In genomic region chr14:52467395-52467794, GRCm38 (mm10) we compare ENCODE assay signal across 46 mouse cellular contexts. TPM values are rescaled to one million over a fixed set of nuclear protein-coding genes. Genes with fewer than 3 reads are reported as not detected.
"Had no signal": no experiment of that assay in that cellular context is flagged by ENCODE, and none has a peak within 500 bp of the region (broad histone marks: within the 10 kb centered on the region; RNA-seq: fewer than 3 reads in every experiment).

TSS of gene Olfr1508 (minus strand) at chr14:52467495.

- H3K4me1 ChIP-seq: limb, embryonic 12.5 days; limb, embryonic 13.5 days; limb, embryonic 15.5 days; liver, embryonic 12.5 days; liver, embryonic 13.5 days; liver, embryonic 15.5 days; lung, embryonic 15.5 days; megakaryocyte, embryonic 14.5 days; midbrain, embryonic 10.5 days; midbrain, embryonic 12.5 days; midbrain, embryonic 13.5 days; midbrain, embryonic 15.5 days; neural tube, embryonic 12.5 days; neural tube, embryonic 13.5 days had no signal

- H3K9me3 ChIP-seq: limb, embryonic 12.5 days; limb, embryonic 13.5 days; limb, embryonic 15.5 days; liver, embryonic 12.5 days; liver, embryonic 13.5 days; liver, embryonic 15.5 days; lung, embryonic 15.5 days; megakaryocyte, embryonic 14.5 days; midbrain, embryonic 10.5 days; midbrain, embryonic 12.5 days; midbrain, embryonic 13.5 days; midbrain, embryonic 15.5 days; neural tube, embryonic 12.5 days; neural tube, embryonic 13.5 days had no signal

- H3K9ac ChIP-seq: limb, embryonic 12.5 days; limb, embryonic 13.5 days; limb, embryonic 15.5 days; liver, embryonic 12.5 days; liver, embryonic 13.5 days; liver, embryonic 14.5 days; liver, embryonic 15.5 days; liver, postnatal 0 days; lung, embryonic 14.5 days; lung, embryonic 15.5 days; midbrain, embryonic 12.5 days; midbrain, embryonic 13.5 days; midbrain, embryonic 15.5 days; neural tube, embryonic 12.5 days; neural tube, embryonic 13.5 days had no signal

- H3K4me3 ChIP-seq: limb, embryonic 12.5 days; limb, embryonic 13.5 days; limb, embryonic 15.5 days; liver, embryonic 12.5 days; liver, embryonic 13.5 days; liver, embryonic 15.5 days; lung, embryonic 15.5 days; megakaryocyte, embryonic 14.5 days; midbrain, embryonic 10.5 days; midbrain, embryonic 12.5 days; midbrain, embryonic 13.5 days; midbrain, embryonic 15.5 days; myocyte; neural tube, embryonic 12.5 days; neural tube, embryonic 13.5 days had no signal

- ATAC-seq: liver, embryonic 12.5 days; liver, postnatal 0 days; lung, postnatal 0 days; midbrain, embryonic 13.5 days; midbrain, embryonic 15.5 days; midbrain, embryonic 16.5 days had no signal

- DNase-seq: left cerebral cortex, postnatal 4 days; liver; liver, embryonic 13.5 days; liver, postnatal 0 days; lung, adult 18-20 months; lung, adult 2 months; lung, embryonic 14.5 days; lung, postnatal 10 days; lung, postnatal 14 days; lung, postnatal 36 days; lung, postnatal 4 days; midbrain, embryonic 14.5 days had no signal

- H3K36me3 ChIP-seq: limb, embryonic 12.5 days; limb, embryonic 13.5 days; limb, embryonic 15.5 days; liver, embryonic 12.5 days; liver, embryonic 13.5 days; liver, embryonic 15.5 days; lung, embryonic 15.5 days; midbrain, embryonic 10.5 days; midbrain, embryonic 12.5 days; midbrain, embryonic 13.5 days; midbrain, embryonic 15.5 days; neural tube, embryonic 12.5 days; neural tube, embryonic 13.5 days had no signal

- H3K27ac ChIP-seq: limb, embryonic 12.5 days; limb, embryonic 13.5 days; limb, embryonic 15.5 days; liver, embryonic 12.5 days; liver, embryonic 13.5 days; liver, embryonic 14.5 days; liver, embryonic 15.5 days; lung, embryonic 15.5 days; macrophage; midbrain, embryonic 10.5 days; midbrain, embryonic 12.5 days; midbrain, embryonic 13.5 days; midbrain, embryonic 15.5 days; neural tube, embryonic 12.5 days; neural tube, embryonic 13.5 days had no signal

- H3K27me3 ChIP-seq: limb, embryonic 12.5 days; limb, embryonic 13.5 days; limb, embryonic 15.5 days; liver, embryonic 12.5 days; liver, embryonic 13.5 days; liver, embryonic 15.5 days; lung, embryonic 15.5 days; megakaryocyte, embryonic 14.5 days; midbrain, embryonic 12.5 days; midbrain, embryonic 13.5 days; midbrain, embryonic 15.5 days; neural tube, embryonic 12.5 days; neural tube, embryonic 13.5 days had no signal

- H3K4me2 ChIP-seq: limb, embryonic 12.5 days; limb, embryonic 13.5 days; limb, embryonic 15.5 days; liver, embryonic 11.5 days; liver, embryonic 12.5 days; liver, embryonic 13.5 days; liver, embryonic 15.5 days; lung, embryonic 14.5 days; lung, embryonic 15.5 days; midbrain, embryonic 11.5 days; midbrain, embryonic 12.5 days; midbrain, embryonic 13.5 days; midbrain, embryonic 15.5 days; neural tube, embryonic 12.5 days; neural tube, embryonic 13.5 days had no signal

RNA-seq across cellular contexts. Expression of gene Olfr1508, which starts in this region (rescaled TPM):
- total RNA-seq: left cerebral cortex, postnatal 10 days; left cerebral cortex, postnatal 14 days; left cerebral cortex, postnatal 25 days; left cerebral cortex, postnatal 36 days; left cerebral cortex, postnatal 4 days; liver, adult 2 months; megakaryocyte progenitor cell, adult 5-6 weeks; megakaryocyte, adult 5-6 weeks; megakaryocyte-erythroid progenitor cell, adult 5-6 weeks; monocyte, adult 5-6 weeks had no signal
- polyA plus RNA-seq: limb, embryonic 11.5 days; limb, embryonic 12.5 days; limb, embryonic 13.5 days; limb, embryonic 15.5 days; liver, adult 2 months; liver, embryonic 11.5 days; liver, embryonic 12.5 days; liver, embryonic 13.5 days; liver, embryonic 14.5 days; liver, embryonic 15.5 days; liver, embryonic 16.5 days; liver, postnatal 0 days; lung, adult 2 months; lung, embryonic 14.5 days; lung, embryonic 15.5 days; lung, embryonic 16.5 days; lung, postnatal 0 days; macrophage; midbrain, embryonic 10.5 days; midbrain, embryonic 11.5 days; midbrain, embryonic 12.5 days; midbrain, embryonic 13.5 days; midbrain, embryonic 14.5 days; midbrain, embryonic 15.5 days; midbrain, embryonic 16.5 days; midbrain, postnatal 0 days; myocyte; neural tube, embryonic 11.5 days; neural tube, embryonic 12.5 days; neural tube, embryonic 13.5 days had no signal
